26 mouse cellular contexts compared by ENCODE assay signal in the genomic region with DNA sequence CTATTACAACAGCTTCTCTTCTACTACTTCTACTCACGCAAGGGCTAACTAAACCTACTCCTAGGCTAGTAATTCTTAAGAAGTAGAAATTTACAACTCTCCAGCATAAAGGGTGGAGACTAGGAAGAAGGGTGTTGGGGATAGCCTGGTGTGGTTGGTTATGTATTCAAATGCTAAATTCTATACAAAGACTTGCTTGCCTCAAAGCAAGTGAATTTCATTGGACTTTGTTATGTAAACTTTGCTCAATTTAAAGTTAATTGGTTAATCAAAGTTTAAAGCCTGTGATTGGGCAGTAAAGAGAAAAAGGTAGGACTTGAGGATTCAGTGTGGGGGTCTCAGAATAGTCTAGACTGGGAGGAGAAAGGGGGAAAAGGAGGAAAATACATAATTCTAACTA.
"Had no signal": no experiment of that assay in that cellular context is flagged by ENCODE, and none has a peak within 500 bp of the region (broad histone marks: within the 10 kb centered on the region; RNA-seq: fewer than 3 reads in every experiment).

No protein-coding gene starts in this region.

- H3K9me3 ChIP-seq: heart, embryonic 10.5 days; heart, embryonic 12.5 days; hindbrain, embryonic 10.5 days; hindbrain, embryonic 12.5 days; limb, embryonic 13.5 days; limb, embryonic 15.5 days; liver, embryonic 12.5 days had no signal

- H3K4me1 ChIP-seq: heart, embryonic 10.5 days; heart, embryonic 12.5 days; hindbrain, embryonic 10.5 days; limb, embryonic 13.5 days; limb, embryonic 15.5 days; liver, embryonic 12.5 days had no signal

- H3K27me3 ChIP-seq: heart, embryonic 12.5 days; hindbrain, embryonic 12.5 days; limb, embryonic 13.5 days; limb, embryonic 15.5 days; liver, embryonic 12.5 days had no signal

- H3K27ac ChIP-seq: gastrocnemius, adult 2 months; heart, embryonic 10.5 days; hindbrain, embryonic 10.5 days; hindbrain, embryonic 12.5 days; hindbrain, embryonic 14.5 days; left cerebral cortex, adult 2 months; limb, embryonic 13.5 days; limb, embryonic 15.5 days; liver, embryonic 12.5 days; liver, embryonic 14.5 days had no signal

- H3K4me2 ChIP-seq: heart, embryonic 12.5 days; hindbrain, embryonic 12.5 days; hindbrain, embryonic 14.5 days; limb, embryonic 13.5 days; limb, embryonic 15.5 days; liver, embryonic 12.5 days had no signal

- H3K4me3 ChIP-seq: gastrocnemius, adult 2 months; heart, embryonic 10.5 days; heart, embryonic 12.5 days; hindbrain, embryonic 10.5 days; hindbrain, embryonic 12.5 days; left cerebral cortex, adult 2 months; limb, embryonic 13.5 days; limb, embryonic 15.5 days; liver, embryonic 12.5 days had no signal

- ATAC-seq: hindbrain, embryonic 16.5 days; intestine, embryonic 16.5 days; liver, embryonic 12.5 days had no signal

- H3K9ac ChIP-seq: heart, embryonic 12.5 days; hindbrain, embryonic 12.5 days; hindbrain, embryonic 14.5 days; limb, embryonic 13.5 days; limb, embryonic 15.5 days; liver, embryonic 12.5 days; liver, embryonic 14.5 days had no signal

- H3K36me3 ChIP-seq: heart, embryonic 10.5 days; heart, embryonic 12.5 days; hindbrain, embryonic 10.5 days; hindbrain, embryonic 12.5 days; limb, embryonic 13.5 days; limb, embryonic 15.5 days; liver, embryonic 12.5 days had no signal

- DNase-seq: gastrocnemius, adult 2 months; gastrocnemius, postnatal 10 days; gastrocnemius, postnatal 25 days; heart, adult 18-20 months; heart, postnatal 10 days; heart, postnatal 4 days; kidney, adult 11 months; kidney, adult 2 months; kidney, adult 9 months; kidney, postnatal 10 days; kidney, postnatal 25 days; layer of hippocampus, adult 9-11 months; layer of hippocampus, postnatal 36 days; left cerebral cortex, postnatal 4 days had no signal
